In the genomic region with DNA sequence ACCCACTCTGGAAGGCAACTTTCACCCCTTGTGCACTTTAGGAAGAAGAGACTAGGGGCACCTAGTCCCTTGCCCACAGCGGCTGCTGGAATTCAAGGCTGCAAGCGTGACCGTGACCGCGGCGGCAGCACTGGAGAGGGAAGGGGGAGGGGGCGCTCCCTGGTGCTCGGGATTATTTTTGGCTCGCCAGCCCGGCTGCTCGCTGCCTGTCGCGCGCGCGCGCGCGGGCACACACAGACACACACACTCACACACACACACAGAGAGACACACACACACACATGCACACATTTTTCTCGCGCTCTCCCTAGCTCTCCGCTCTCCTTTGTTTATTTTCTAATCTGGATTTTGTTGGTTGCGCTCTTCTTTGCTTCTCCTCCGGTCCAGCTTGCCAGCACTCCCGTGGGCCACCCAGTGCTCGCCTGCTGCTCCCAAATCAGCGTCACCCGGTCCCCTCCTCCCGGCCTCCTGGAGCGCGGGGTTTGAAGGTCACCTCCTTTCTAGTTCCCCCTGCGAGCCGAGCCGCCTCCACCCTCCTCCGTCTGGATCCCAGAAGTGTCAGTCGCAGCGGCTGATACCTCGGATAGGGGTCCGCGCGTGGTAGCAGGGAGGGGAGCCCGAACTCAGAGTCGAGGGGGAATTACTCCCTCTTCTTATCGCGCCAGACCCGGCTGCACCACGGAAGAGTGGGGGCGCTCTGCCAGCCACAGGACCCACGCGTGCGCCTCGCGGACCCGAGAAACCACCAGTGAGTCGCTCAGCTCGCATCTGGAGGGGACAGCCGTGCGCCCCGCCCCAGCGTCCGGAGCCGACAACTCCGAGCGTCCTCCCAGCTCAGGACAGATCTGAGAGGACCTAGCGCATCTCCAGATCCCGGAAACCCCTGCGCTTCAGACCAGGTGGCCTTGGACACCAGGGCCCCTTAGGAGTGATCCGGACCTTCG, we compare ENCODE assay signal across 7 mouse cellular contexts. TPM values are rescaled to one million over a fixed set of nuclear protein-coding genes. Genes with fewer than 3 reads are reported as not detected.
A peak's percentile ranks its signal among the peaks of the same experiment; 100 is the strongest.
DNase-seq lines count a peak whose midpoint lies in the region; ATAC-seq and TF ChIP-seq lines count a peak whose summit lies in the region.

Rbfox1 (plus strand) TSS at position 610 of the 944 bp plus-strand sequence.

- no peaks in the 10 kb centered on the region for H3K27me3 ChIP-seq in ES-Bruce4 (ENCODE audit: control insufficient read depth, insufficient read depth, low read length, poor library complexity, severe bottlenecking)
- H3K27me3 ChIP-seq in forebrain, embryonic 12.5 days, result peaks cover 45% of the 10 kb centered on the region
- H3K27me3 ChIP-seq in heart, embryonic 15.5 days, result peaks cover 41% of the 10 kb centered on the region
- H3K27me3 ChIP-seq in neural tube, embryonic 15.5 days (replicated peaks), result 0 out of 2 replicates have a peak, but pooled peaks cover 3% of the 10 kb centered on the region

- WGBS in forebrain, embryonic 12.5 days, result under 1% methylated on average over 64 of the region's 69 CpGs
- 1% methylated on average over 65 of the region's 69 CpGs for WGBS in heart, embryonic 15.5 days
- WGBS in neural tube, embryonic 15.5 days, result under 1% methylated on average over 68 of the region's 69 CpGs

- DNase-seq in brain, adult 2 months (ENCODE audit: low read depth, low spot score), result peak; percentile 86
- peak; percentile 53 to 78 for DNase-seq in left cerebral cortex, adult 18-20 months (ENCODE audit: low spot score in 2 of 2)
- no peak for DNase-seq in spleen, adult 12 weeks (ENCODE audit: low spot score)

- TF ChIP-seq EP300 in ES-Bruce4 (IDR thresholded peaks at IDR 0.05; ENCODE audit: insufficient read depth, low read depth, low read length), result no peak

- no peaks in the 10 kb centered on the region for H3K9me3 ChIP-seq in ES-Bruce4 (replicated peaks; ENCODE audit: control insufficient read depth, insufficient read depth, low read length, poor library complexity, severe bottlenecking)
- no peaks in the 10 kb centered on the region for H3K9me3 ChIP-seq in forebrain, embryonic 12.5 days
- H3K9me3 ChIP-seq in heart, embryonic 15.5 days (replicated peaks), result no peaks in the 10 kb centered on the region
- H3K9me3 ChIP-seq in neural tube, embryonic 15.5 days (replicated peaks), result no peaks in the 10 kb centered on the region

- H3K9ac ChIP-seq in ES-Bruce4 (ENCODE audit: low read depth, poor library complexity, severe bottlenecking), result no peak within 1 kb of the TSS
- H3K9ac ChIP-seq in forebrain, embryonic 12.5 days, result peak within 1 kb of the TSS; percentile 59
- H3K9ac ChIP-seq in heart, embryonic 15.5 days, result 0 out of 2 replicates have a peak within 1 kb of the TSS, but pooled peaks have one; percentile 25
- peak within 1 kb of the TSS; percentile 67 for H3K9ac ChIP-seq in neural tube, embryonic 15.5 days (replicated peaks)

- TF ChIP-seq CTCF in ES-Bruce4 (IDR thresholded peaks at IDR 0.05; ENCODE audit: low read depth, low read length), result no peak

- H3K27ac ChIP-seq in ES-Bruce4 (ENCODE audit: insufficient read depth, low read length), result no peak within 1 kb of the TSS
- no peak within 1 kb of the TSS for H3K27ac ChIP-seq in forebrain, embryonic 12.5 days
- H3K27ac ChIP-seq in heart, embryonic 15.5 days, result no peak within 1 kb of the TSS
- peak within 1 kb of the TSS; percentile 69 for H3K27ac ChIP-seq in neural tube, embryonic 15.5 days (replicated peaks)

- peak within 1 kb of the TSS; percentile 35 for H3K4me3 ChIP-seq in ES-Bruce4 (ENCODE audit: low read depth, low read length)
- peak within 1 kb of the TSS; percentile 49 for H3K4me3 ChIP-seq in forebrain, embryonic 12.5 days (replicated peaks)
- H3K4me3 ChIP-seq in heart, embryonic 15.5 days, result peak within 1 kb of the TSS; percentile 45
- peak within 1 kb of the TSS; percentile 65 for H3K4me3 ChIP-seq in neural tube, embryonic 15.5 days (replicated peaks)

- no peaks in the 10 kb centered on the region for H3K36me3 ChIP-seq in ES-Bruce4 (ENCODE audit: control insufficient read depth, insufficient read depth, low read length, poor library complexity, severe bottlenecking)
- H3K36me3 ChIP-seq in forebrain, embryonic 12.5 days (replicated peaks), result no peaks in the 10 kb centered on the region
- H3K36me3 ChIP-seq in heart, embryonic 15.5 days, result no peaks in the 10 kb centered on the region
- H3K36me3 ChIP-seq in neural tube, embryonic 15.5 days, result no peaks in the 10 kb centered on the region

- H3K4me1 ChIP-seq in ES-Bruce4 (ENCODE audit: control insufficient read depth, insufficient read depth, low read length), result no peaks in the 10 kb centered on the region
- peaks cover 12% of the 10 kb centered on the region for H3K4me1 ChIP-seq in forebrain, embryonic 12.5 days
- H3K4me1 ChIP-seq in heart, embryonic 15.5 days (replicated peaks), result peaks cover 13% of the 10 kb centered on the region; the same call in 1 of the 2 replicates
- peaks cover 32% of the 10 kb centered on the region for H3K4me1 ChIP-seq in neural tube, embryonic 15.5 days

- ATAC-seq in forebrain, embryonic 12.5 days (ENCODE audit: low FRiP score), result peak; percentile 55
- ATAC-seq in heart, embryonic 15.5 days (replicated peaks; ENCODE audit: insufficient number of reproducible peaks, insufficient read depth, low FRiP score, low read depth), result no peak; the same call in 1 of the 2 replicates
- peak; percentile 84; the same call in 1 of the 2 replicates for ATAC-seq in neural tube, embryonic 15.5 days (ENCODE audit: low FRiP score)

- H3K4me2 ChIP-seq in forebrain, embryonic 12.5 days, result peak within 1 kb of the TSS; percentile 81
- peak within 1 kb of the TSS; percentile 84 for H3K4me2 ChIP-seq in heart, embryonic 15.5 days
- peak within 1 kb of the TSS; percentile 79 for H3K4me2 ChIP-seq in neural tube, embryonic 15.5 days

- TF ChIP-seq POLR2A in ES-Bruce4 (IDR thresholded peaks at IDR 0.05; ENCODE audit: insufficient read depth, low read length), result no peak

RNA-seq across cellular contexts. Expression of gene Rbfox1, which starts in this region (rescaled TPM):
- not detected in 2 replicates for polyA plus RNA-seq in ES-Bruce4 (2011; ENCODE audit: insufficient read depth, insufficient read length, low read depth, missing spikeins)
- polyA plus RNA-seq in forebrain, embryonic 12.5 days (2016; fragmentation: Nextera tagmentation; extraction: Ambion mirVana), result 16.2 and 16.4 TPM in 2 replicates
- polyA plus RNA-seq in heart, embryonic 15.5 days (2015; fragmentation: Nextera tagmentation; extraction: Ambion mirVana), result 4.9 and 8.5 TPM in 2 replicates
- total RNA-seq in left cerebral cortex, adult 18-20 months (2021), result 100 to 1,000 TPM; 309 to 311 TPM
- polyA plus RNA-seq in neural tube, embryonic 15.5 days (2015; fragmentation: Nextera tagmentation; extraction: Ambion mirVana), result 300 and 351 TPM in 2 replicates

Comparison
In these comparisons a context has a peak if more than half of its experiments do, and no peak if none do; other contexts are left out.
1. RNA of gene Rbfox1 (polyA plus RNA-seq): 300 to 351 TPM in neural tube, embryonic 15.5 days; 16.2 to 16.4 TPM in forebrain, embryonic 12.5 days, 4.9 to 8.5 TPM in heart, embryonic 15.5 days and not detected in ES-Bruce4; every median in the first group is over 10 times any median in the second.
2. Peak in every context shown above with its lines, with median percentiles within 50 percentile points of each other: H3K4me3 ChIP-seq and H3K4me2 ChIP-seq.